Mouse (Mus musculus): Measurements from ENCODE around the gene Pgap1.

Gene Pgap1

DNA sequence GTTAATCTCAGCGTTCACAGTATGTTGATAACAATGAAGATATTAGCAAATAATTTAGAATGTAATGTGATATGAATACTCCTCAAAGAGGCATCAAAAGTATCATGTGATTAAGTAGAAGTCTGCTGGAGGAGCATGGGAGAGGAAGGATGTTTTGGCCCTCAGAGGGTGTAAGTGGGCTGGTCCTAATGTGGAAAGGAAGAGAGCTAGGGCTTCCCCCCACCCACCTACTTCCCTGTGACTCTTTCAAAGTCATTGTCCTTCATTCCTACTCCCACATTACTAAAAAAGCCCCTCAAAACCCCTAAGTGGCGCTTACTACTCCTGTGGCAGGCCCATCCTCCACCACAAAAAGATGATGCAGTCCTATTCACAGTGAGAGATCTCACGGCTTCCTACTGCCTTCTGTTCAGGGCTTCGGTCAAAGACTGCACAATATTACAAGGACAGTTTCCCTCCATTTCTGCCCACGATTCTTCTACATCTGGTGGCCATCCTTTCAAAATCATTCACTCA lies 37.4 kb downstream of the Pgap1 start:
- DNase-seq (ENCODE audit: low spot score in 2 of 2), result no peak

DNA sequence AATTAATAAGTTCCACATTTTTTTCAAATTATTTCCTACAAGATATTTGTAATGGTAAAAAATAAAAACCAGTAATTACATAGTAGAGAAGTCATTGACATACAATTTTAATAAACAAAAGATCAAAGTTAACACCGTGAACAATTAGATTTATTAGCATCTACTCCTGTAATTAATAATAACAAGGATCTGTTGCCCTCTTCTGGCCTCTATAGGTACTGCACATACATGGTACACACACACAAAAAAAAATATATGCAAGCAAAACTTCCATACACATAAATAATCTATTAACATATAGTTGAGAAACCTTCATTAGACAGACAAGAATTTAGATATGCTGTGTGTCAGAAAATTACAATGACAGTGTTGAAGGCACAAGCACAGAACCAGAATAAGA lies 43.6 kb downstream of the Pgap1 start:
- DNase-seq (ENCODE audit: low spot score in 2 of 2), result peak in 1 of 2 experiments; percentile 42

DNA sequence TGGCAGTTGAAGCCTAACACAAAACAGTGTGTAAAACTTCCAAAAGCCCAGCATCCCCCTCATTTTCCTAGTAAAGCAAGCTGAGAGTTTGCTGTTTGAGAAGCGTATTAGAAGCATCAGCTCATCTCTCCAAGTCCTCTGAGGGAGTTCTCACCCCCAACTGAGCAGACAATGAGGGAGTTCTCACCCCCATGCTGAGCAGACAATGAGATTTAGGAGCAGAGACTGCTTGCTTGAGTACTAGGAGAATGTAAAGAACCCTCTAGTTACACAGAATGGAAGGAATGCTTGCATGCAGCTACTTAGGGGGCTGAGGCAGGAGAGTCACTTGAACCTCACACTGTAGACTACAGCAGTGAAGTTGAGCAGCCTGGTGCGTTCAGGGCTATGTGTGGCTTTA lies 59.0 kb downstream of the Pgap1 start:
- no peak for DNase-seq (ENCODE audit: low spot score in 2 of 2)

- DNase-seq (ENCODE audit: low spot score in 2 of 2), result no peak
Observed at GRCm38 (mm10) chr1:54496254-54496653, 61.2 kb downstream of the Pgap1 start.

DNA sequence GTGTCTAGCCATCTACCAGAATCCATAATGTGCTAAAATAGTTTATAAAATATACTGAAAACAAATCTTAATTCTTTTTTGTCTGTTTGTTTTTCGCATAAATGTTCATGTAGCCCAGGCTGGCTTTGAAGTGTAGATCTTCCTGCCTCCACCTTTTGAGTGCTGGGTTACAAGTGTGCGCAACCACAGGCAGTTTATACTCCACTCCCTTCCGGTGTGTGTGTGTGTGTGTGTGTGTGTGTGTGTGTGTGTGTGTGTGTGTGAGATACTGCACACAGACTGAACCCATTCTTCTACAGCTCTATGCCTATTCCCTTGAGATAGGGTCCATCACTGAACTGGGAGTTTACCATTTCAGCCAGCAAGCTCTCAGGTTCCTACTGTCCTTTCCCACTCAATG lies 64.0 kb downstream of the Pgap1 start:
- DNase-seq (ENCODE audit: low spot score in 2 of 2), result peak; percentile 55 to 65

GRCm38 (mm10) chr1:54492435-54492841 lies 65.0 kb downstream of the Pgap1 start:
- DNase-seq (ENCODE audit: low spot score in 2 of 2), result peak; percentile 69 to 78

DNA sequence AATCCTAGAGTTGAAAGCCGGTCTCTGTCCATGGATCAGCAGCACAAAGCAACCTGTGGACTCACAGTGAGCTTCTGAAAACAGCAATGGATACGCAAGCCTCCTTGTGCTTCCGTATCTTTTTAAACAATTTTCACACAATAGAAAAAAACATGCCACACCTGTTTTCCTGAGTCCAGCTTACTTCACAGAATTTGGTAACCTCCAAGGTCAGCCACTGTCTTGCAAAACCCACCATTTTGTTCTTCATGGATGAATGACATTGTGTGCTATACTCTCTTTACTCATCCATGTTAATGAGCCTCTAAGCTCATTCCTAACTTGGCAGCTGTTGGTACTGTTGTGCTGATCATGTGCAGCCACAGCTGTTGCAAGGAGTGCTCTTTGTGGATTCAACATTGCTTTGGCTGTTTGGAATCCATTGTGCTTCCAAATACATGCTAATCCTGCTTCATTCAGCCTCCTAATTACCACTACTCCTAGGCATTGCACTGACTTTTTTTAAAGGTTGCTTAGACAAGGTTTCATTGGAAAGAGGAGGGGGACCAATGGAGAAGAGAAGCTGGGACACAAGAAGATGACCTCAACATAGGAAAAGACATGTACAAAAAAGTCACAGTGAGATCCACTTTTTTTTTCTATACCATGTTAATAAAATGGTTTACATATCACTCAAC lies 72.6 kb downstream of the Pgap1 start:
- DNase-seq (ENCODE audit: low spot score in 2 of 2), result no peak

GRCm38 (mm10) chr1:54480491-54480890 lies 77.0 kb downstream of the Pgap1 start:
- no peak for DNase-seq (ENCODE audit: low spot score in 2 of 2)

- DNase-seq (ENCODE audit: low spot score in 2 of 2), result no peak
Observed at GRCm38 (mm10) chr1:54468662-54469061, 88.8 kb downstream of the Pgap1 start.

GRCm38 (mm10) chr1:54467366-54467765 lies 90.1 kb downstream of the Pgap1 start:
- no peak for DNase-seq (ENCODE audit: low spot score in 2 of 2)

- DNase-seq (ENCODE audit: low spot score in 2 of 2), result no peak
Observed at GRCm38 (mm10) chr1:54452116-54452515, 105.4 kb downstream of the Pgap1 start.

- no peak for DNase-seq (ENCODE audit: low spot score in 2 of 2)
Observed at GRCm38 (mm10) chr1:54448833-54449232, 108.7 kb downstream of the Pgap1 start.

DNA sequence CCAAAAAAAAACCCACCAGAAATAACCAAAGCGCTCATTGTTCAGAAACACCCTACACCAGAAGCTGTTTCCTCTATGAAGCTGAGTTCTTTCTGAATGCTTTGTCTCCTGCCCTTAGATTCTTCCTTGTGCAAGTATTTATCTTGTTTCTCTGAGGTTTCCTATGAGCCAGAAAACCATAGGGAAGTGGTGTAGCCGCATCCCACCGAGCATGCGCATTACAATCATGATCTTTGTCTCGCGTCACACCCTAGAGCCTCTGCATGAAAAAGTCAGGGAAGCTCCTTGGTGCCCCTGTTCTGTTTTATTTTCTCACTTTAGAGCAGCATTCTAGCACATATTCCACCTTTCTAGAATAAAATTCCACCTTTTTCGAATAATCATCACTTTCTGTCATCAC lies 113.8 kb downstream of the Pgap1 start:
- no peak for DNase-seq (ENCODE audit: low spot score in 2 of 2)

GRCm38 (mm10) chr1:54439080-54439476 lies 118.4 kb downstream of the Pgap1 start:
- no peak for DNase-seq (ENCODE audit: low spot score in 2 of 2)

DNA sequence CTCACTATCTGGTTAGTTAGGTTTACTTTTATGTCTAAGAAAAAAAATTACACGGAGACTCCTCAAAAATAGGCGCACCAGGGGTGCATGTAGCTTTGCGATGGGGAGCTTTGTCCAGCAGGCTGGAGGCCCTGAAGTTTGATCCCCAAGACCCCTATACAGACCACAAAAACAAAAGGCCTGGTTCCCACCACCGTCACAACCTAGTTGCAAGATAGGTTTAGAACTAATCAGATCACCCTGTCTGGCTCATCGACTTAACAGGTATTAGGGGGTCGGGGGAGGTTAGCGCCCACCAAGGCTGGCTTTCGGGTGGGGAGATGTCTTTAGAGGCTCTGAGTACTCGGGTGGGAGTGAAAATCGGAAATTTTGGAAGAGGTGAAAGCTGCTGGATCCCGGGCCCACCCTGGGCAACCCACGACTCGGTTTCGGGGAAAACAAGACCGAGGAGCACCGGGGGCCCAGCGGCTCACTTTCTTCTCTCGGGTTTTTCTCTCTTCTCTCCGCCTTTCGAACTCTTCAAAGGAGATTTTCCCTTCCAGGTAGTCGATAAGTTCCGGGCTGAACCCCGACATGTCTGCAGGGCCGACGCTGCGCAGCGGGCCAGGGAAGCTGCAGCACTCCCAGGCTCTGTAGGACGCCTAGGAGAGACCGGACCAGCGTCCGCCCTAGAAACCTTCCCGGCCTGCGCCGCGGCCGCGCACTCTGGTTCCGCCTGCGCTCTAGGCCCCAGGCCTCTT lies 119.0 kb downstream of the Pgap1 start, which contains the start of gene Gtf3c3:
Gene Gtf3c3 (minus strand): TSS at position 632 of the 740 bp plus-strand sequence.
- DNase-seq (ENCODE audit: low spot score in 2 of 2), result peak; percentile 56 to 80

Measured in thymus, postnatal 10 days (tissue).